Mouse (Mus musculus): ENCODE results near the gene Akap13. TPM values are rescaled to one million over a fixed set of nuclear protein-coding genes. Genes with fewer than 3 reads are reported as not detected.

Gene Akap13
- polyA plus RNA-seq, 1 experiment from 2014 or later = 25.7 TPM

- WGBS (ENCODE audit: insufficient replicate concordance) = 43% methylated on average over 6 of the region's 6 CpGs
- peaks cover 17% of the 10 kb centered on the region for H3K4me1 ChIP-seq (ENCODE audit: insufficient read depth)
These were observed 100.6 kb downstream of the Akap13 start for GRCm38 (mm10) chr7:75555940-75556339.

GRCm38 (mm10) chr7:75558225-75558624, 102.9 kb downstream of the Akap13 start:
- Histone ChIP-seq H3K9ac (replicated peaks) (no peak overlapping the region), H3K27ac (ENCODE audit: low read depth) (no peak overlapping the region)
- no peak for ATAC-seq

More at GRCm38 (mm10) chr7:75555940-75556339, 100.6 kb downstream of the Akap13 start:
- DNase-seq (no peak), ATAC-seq (no peak)
- Histone ChIP-seq H3K4me3 (ENCODE audit: low read depth, low read length) (no peak overlapping the region), H3K27me3 (ENCODE audit: insufficient read depth, low read length) (no peaks in the 10 kb centered on the region), H3K27ac (ENCODE audit: low read depth) (no peak overlapping the region), H3K36me3 (replicated peaks; ENCODE audit: insufficient read depth, low read length) (no peaks in the 10 kb centered on the region), H3K4me2 (ENCODE audit: low read depth, low read length) (no peak overlapping the region), H3K9ac (replicated peaks) (no peak overlapping the region), H3K9me3 (ENCODE audit: low read length) (no peaks in the 10 kb centered on the region)
- TF ChIP-seq EP300 (IDR thresholded peaks at IDR 0.05; ENCODE audit: low read depth) = no peak
- peak; percentile 54 for TF ChIP-seq CTCF (IDR thresholded peaks at IDR 0.05; ENCODE audit: low read depth)

GRCm38 (mm10) chr7:75559119-75559518, 103.8 kb downstream of the Akap13 start:
- TF ChIP-seq EP300 (IDR thresholded peaks at IDR 0.05; ENCODE audit: low read depth) (no peak), CTCF (IDR thresholded peaks at IDR 0.05; ENCODE audit: low read depth) (no peak)
- Histone ChIP-seq H3K36me3 (replicated peaks; ENCODE audit: insufficient read depth, low read length) (no peaks in the 10 kb centered on the region), H3K4me3 (ENCODE audit: low read depth, low read length) (no peak overlapping the region), H3K9me3 (ENCODE audit: low read length) (no peaks in the 10 kb centered on the region), H3K27me3 (ENCODE audit: insufficient read depth, low read length) (no peaks in the 10 kb centered on the region), H3K27ac (ENCODE audit: low read depth) (peak overlapping the region; percentile 30; the same call in 1 of the 2 replicates), H3K4me2 (ENCODE audit: low read depth, low read length) (no peak overlapping the region), H3K9ac (replicated peaks) (no peak overlapping the region), H3K4me1 (ENCODE audit: insufficient read depth) (peaks cover 17% of the 10 kb centered on the region)
- no peak for DNase-seq
- 57% methylated on average over 4 of the region's 4 CpGs for WGBS (ENCODE audit: insufficient replicate concordance)
- ATAC-seq = no peak

More at GRCm38 (mm10) chr7:75558225-75558624, 102.9 kb downstream of the Akap13 start:
- Histone ChIP-seq H3K4me3 (ENCODE audit: low read depth, low read length) (no peak overlapping the region), H3K4me2 (ENCODE audit: low read depth, low read length) (no peak overlapping the region), H3K9me3 (ENCODE audit: low read length) (no peaks in the 10 kb centered on the region), H3K36me3 (replicated peaks; ENCODE audit: insufficient read depth, low read length) (no peaks in the 10 kb centered on the region), H3K4me1 (ENCODE audit: insufficient read depth) (peaks cover 17% of the 10 kb centered on the region), H3K27me3 (ENCODE audit: insufficient read depth, low read length) (no peaks in the 10 kb centered on the region)
- 79% methylated on average over 1 of the region's 1 CpGs for WGBS (ENCODE audit: insufficient replicate concordance)
- TF ChIP-seq EP300 (IDR thresholded peaks at IDR 0.05; ENCODE audit: low read depth) (no peak), CTCF (IDR thresholded peaks at IDR 0.05; ENCODE audit: low read depth) (no peak)
- DNase-seq = no peak

- peaks cover 17% of the 10 kb centered on the region for H3K4me1 ChIP-seq (ENCODE audit: insufficient read depth)
- WGBS (ENCODE audit: insufficient replicate concordance) = 60% methylated on average over 4 of the region's 4 CpGs
- DNase-seq (no peak), ATAC-seq (no peak)
- H3K27me3 ChIP-seq (ENCODE audit: insufficient read depth, low read length) = no peaks in the 10 kb centered on the region
- TF ChIP-seq CTCF (IDR thresholded peaks at IDR 0.05; ENCODE audit: low read depth) = no peak
- TF ChIP-seq EP300 (IDR thresholded peaks at IDR 0.05; ENCODE audit: low read depth) = no peak
- H3K36me3 ChIP-seq (replicated peaks; ENCODE audit: insufficient read depth, low read length) = no peaks in the 10 kb centered on the region
- no peak overlapping the region for H3K27ac ChIP-seq (ENCODE audit: low read depth)
- H3K9ac ChIP-seq (replicated peaks) = no peak overlapping the region
- H3K4me3 ChIP-seq (ENCODE audit: low read depth, low read length) = no peak overlapping the region
- H3K9me3 ChIP-seq (ENCODE audit: low read length) = no peaks in the 10 kb centered on the region
- H3K4me2 ChIP-seq (ENCODE audit: low read depth, low read length) = no peak overlapping the region
These were observed 104.6 kb downstream of the Akap13 start for GRCm38 (mm10) chr7:75559915-75560314.

GRCm38 (mm10) chr7:75560566-75560965, 105.2 kb downstream of the Akap13 start:
- no peak overlapping the region for H3K4me3 ChIP-seq (ENCODE audit: low read depth, low read length)
- H3K9me3 ChIP-seq (ENCODE audit: low read length) = no peaks in the 10 kb centered on the region
- ATAC-seq = no peak
- H3K36me3 ChIP-seq (replicated peaks; ENCODE audit: insufficient read depth, low read length) = no peaks in the 10 kb centered on the region
- no peak for TF ChIP-seq CTCF (IDR thresholded peaks at IDR 0.05; ENCODE audit: low read depth)
- 85% methylated on average over 2 of the region's 2 CpGs for WGBS (ENCODE audit: insufficient replicate concordance)
- H3K4me2 ChIP-seq (ENCODE audit: low read depth, low read length) = no peak overlapping the region
- H3K9ac ChIP-seq (replicated peaks) = no peak overlapping the region
- peaks cover 16% of the 10 kb centered on the region for H3K4me1 ChIP-seq (ENCODE audit: insufficient read depth)
- DNase-seq = no peak
- no peaks in the 10 kb centered on the region for H3K27me3 ChIP-seq (ENCODE audit: insufficient read depth, low read length)
- H3K27ac ChIP-seq (ENCODE audit: low read depth) = no peak overlapping the region

- H3K36me3 ChIP-seq (replicated peaks; ENCODE audit: insufficient read depth, low read length) = no peaks in the 10 kb centered on the region
- H3K4me3 ChIP-seq (ENCODE audit: low read depth, low read length) = no peak overlapping the region
- no peaks in the 10 kb centered on the region for H3K27me3 ChIP-seq (ENCODE audit: insufficient read depth, low read length)
- peaks cover 13% of the 10 kb centered on the region for H3K4me1 ChIP-seq (ENCODE audit: insufficient read depth)
- no peak for DNase-seq
- ATAC-seq = no peak
- H3K9me3 ChIP-seq (ENCODE audit: low read length) = no peaks in the 10 kb centered on the region
- no peak overlapping the region for H3K27ac ChIP-seq (ENCODE audit: low read depth)
- 90% methylated on average over 1 of the region's 1 CpGs for WGBS (ENCODE audit: insufficient replicate concordance)
- TF ChIP-seq EP300 (IDR thresholded peaks at IDR 0.05; ENCODE audit: low read depth) (no peak), CTCF (IDR thresholded peaks at IDR 0.05; ENCODE audit: low read depth) (no peak)
- H3K4me2 ChIP-seq (ENCODE audit: low read depth, low read length) = no peak overlapping the region
- no peak overlapping the region for H3K9ac ChIP-seq (replicated peaks)
These were observed 105.8 kb downstream of the Akap13 start for GRCm38 (mm10) chr7:75561134-75561533.

- TF ChIP-seq CTCF (IDR thresholded peaks at IDR 0.05; ENCODE audit: low read depth) = no peak
- no peak for TF ChIP-seq EP300 (IDR thresholded peaks at IDR 0.05; ENCODE audit: low read depth)
- ATAC-seq (no peak), DNase-seq (no peak)
- no peak overlapping the region for H3K4me2 ChIP-seq (ENCODE audit: low read depth, low read length)
- H3K36me3 ChIP-seq (replicated peaks; ENCODE audit: insufficient read depth, low read length) = no peaks in the 10 kb centered on the region
- peaks cover 16% of the 10 kb centered on the region for H3K4me1 ChIP-seq (ENCODE audit: insufficient read depth)
- peak overlapping the region; percentile 20; the same call in 1 of the 2 replicates for H3K27ac ChIP-seq (ENCODE audit: low read depth)
- no peaks in the 10 kb centered on the region for H3K9me3 ChIP-seq (ENCODE audit: low read length)
- no peak overlapping the region for H3K4me3 ChIP-seq (ENCODE audit: low read depth, low read length)
- H3K9ac ChIP-seq (replicated peaks) = no peak overlapping the region
- WGBS (ENCODE audit: insufficient replicate concordance) = 53% methylated on average over 4 of the region's 4 CpGs
- no peaks in the 10 kb centered on the region for H3K27me3 ChIP-seq (ENCODE audit: insufficient read depth, low read length)
These were observed 112.9 kb downstream of the Akap13 start for GRCm38 (mm10) chr7:75568276-75568675.
